Mouse (Mus musculus): ENCODE data around the gene Hbp1.

GRCm38 (mm10) chr12:31907436-31907835, 42.9 kb downstream of the Hbp1 start:
- no peak for TF ChIP-seq CTCF (IDR thresholded peaks at IDR 0.05; ENCODE audit: control insufficient read depth, insufficient read depth, insufficient read length)
- no peak for TF ChIP-seq MAX (IDR thresholded peaks at IDR 0.05)
- TF ChIP-seq USF1 (IDR thresholded peaks at IDR 0.05; ENCODE audit: low read depth), result no peak
- no peak for TF ChIP-seq MYOD1 (IDR thresholded peaks at IDR 0.05; ENCODE audit: control insufficient read depth, insufficient read length, low read depth)

All from C2C12 (cell line).